Mouse (Mus musculus): ENCODE data around the gene Ano2. TPM values are rescaled to one million over a fixed set of nuclear protein-coding genes. Genes with fewer than 3 reads are reported as not detected.

The Ano2 gene
- total RNA-seq, 2 experiments from 2014 or later = not detected

DNA sequence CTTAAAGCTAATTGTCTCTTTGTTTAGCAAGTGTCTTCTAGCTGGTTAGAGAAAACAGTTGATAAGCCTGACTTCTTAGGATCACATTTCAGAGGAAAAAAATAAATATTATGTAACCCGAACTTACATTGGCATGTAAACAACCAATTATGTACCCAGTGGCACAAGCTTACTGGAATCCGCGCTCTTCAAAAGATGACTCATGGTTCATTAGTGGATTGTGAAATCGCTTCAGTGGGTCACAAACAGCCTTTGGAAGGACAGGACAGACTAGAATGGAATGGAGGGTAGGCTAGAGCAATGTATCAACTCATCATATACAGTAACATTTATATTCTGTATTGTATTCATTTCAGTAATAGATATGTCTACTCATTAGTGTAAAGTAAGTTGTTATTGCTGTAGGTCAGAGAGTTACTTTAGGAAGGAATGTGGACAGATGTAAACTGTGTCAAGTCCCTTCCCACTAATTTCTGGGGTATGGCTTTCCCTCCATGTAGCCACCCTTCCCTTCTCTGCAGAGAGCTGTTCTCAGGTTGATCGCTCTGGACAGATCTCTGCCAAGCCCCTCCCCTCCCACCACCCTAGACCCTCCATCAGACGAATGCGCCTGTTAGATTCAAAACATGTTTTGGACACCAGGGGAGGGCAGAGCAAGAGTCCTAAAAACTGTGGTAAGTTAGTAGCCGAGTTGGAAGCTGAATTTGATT lies 343.6 kb downstream of the Ano2 start:
- DNase-seq = no peak
- intact Hi-C loops (cut with DNase I) = no loop called here

DNA sequence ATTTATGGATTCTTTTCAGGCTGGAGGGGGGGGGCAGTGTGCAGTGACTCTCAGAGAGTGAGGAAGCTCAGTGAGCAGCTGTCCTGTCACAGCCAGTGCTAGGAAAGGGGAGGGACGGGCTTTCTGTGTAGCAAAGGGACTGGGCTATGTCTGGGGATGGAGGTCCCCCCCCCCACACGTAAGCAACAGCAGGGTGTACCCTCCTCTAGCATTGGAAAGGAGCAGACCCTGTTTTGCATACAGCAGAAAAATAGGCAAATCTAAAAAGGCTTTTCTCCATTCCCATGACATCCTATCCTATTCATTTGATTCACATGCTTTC lies 344.1 kb downstream of the Ano2 start:
- DNase-seq = no peak
- intact Hi-C loops (cut with DNase I) = no loop called here

DNA sequence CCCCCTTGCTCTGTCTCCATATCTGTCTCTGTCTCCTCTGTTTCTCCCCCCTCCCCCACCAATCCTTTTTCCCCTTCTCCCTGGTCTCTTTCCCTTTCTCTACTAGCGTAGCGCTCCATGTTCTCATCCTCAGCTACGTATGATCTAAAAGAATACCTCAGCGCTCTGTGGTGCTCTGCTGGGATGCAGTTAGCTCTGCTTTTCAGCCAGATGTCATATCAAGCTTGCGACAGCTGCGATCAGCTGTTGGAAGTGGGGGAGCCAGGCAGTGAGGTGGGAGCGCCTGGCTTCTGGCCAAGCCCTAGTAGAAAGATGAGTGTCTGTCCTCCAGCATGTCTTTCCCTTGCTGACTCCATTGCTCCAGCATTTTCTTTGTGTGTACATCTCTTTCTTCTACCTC lies 344.5 kb downstream of the Ano2 start:
- peak; percentile 62 to 63 for DNase-seq
- intact Hi-C loops (cut with DNase I) = no loop called here

DNA sequence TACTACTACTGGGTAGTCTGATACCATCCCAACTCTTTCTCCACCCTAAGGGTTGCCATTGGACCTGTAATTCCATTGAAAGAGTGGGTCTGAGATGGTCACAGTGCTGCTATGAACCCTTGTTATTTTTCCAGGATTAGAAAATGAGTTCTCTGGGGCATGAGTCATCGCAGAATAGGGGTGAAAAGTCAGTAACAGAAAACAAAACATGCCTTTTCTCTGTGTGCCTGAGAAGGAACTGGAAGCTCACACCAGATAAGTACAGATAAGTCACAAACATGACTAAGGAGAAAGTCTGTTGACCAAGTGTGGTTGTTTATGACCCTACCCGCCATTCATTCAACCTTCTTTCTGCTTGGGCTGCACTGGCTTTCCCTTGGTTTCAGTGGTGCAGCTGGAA lies 345.4 kb downstream of the Ano2 start:
- DNase-seq = no peak
- intact Hi-C loops (cut with DNase I) = no loop called here

DNA sequence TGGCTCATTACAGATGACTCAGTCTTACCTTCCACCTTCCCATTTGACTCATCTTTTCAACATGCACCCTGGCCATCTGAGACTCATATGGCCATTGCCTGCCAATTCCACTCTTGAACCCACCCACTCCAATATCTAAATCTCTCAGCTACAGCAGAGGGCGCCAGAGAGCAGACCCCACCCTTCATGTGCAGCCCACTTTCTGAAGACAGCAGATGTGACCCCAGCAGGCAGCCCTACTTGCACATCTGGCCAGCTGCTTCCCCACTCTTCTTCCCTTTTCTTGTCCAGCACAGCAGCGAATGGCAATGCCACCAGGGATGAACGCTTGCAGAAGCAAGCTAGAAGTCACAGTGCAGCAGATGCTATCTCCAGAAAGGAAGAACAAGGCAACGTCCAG lies 355.7 kb downstream of the Ano2 start:
- peak in 1 of 2 experiments; percentile 49 for DNase-seq
- intact Hi-C loops (cut with DNase I) = no loop called here

DNA sequence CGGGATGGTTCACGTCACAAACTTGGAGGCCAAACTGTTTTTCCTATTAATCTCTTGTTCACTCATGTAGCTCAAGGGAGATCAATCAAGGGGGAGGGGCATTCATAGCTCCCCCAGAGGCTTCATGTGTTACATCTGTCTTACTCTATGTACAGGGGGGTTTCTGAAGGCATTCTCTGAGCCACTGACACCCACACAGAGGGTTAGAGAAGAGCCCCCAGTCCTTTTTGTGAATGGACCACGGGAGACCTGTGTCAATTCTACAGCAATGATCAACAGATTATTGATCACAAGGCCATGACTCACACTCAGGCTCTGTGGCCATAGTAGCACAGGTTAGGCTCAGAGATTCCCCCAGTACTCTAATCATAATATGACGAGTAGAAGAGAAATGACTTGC lies 358.0 kb downstream of the Ano2 start:
- intact Hi-C loops (cut with DNase I) = no loop called here
- no peak for DNase-seq

DNA sequence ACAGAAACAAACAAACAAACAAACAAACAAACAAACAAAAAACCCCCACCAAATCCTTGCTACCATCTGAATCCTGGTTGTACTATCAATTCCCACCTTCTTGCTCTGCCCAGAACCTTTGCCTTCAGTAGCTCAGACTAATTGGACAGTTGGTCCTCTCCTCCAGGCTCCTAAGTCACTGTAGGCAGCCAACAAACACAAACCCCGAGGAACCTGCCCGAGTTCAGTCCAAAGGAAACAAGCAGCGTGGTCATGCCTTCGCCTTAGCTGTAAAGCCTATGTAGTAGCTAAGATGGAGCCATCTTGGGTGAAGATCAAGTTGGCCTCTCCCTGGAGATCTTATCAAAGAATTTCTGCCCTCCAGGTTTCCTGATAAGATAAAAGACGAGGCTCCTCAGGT lies 362.9 kb downstream of the Ano2 start:
- intact Hi-C loops (cut with DNase I) = no loop called here
- no peak for DNase-seq

DNA sequence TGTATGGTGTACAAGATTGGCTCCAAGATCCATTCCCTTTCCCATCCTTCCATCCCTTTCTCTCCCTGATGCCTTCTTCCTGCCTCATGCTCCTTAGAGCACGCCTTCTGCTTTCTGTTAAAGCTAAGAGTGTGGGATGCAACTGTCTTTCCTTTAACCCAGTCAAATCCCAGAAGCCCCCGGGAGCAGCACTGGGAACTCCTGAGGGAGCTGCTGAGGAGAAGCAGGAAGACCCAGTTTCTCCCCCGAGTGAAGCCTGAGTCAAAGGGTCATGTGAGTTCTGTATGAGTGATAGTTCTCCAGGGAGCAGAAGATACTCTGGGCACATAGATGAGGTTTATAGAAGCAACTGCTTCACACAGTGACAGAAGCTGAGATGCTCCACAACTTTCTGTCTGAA lies 367.5 kb downstream of the Ano2 start:
- intact Hi-C loops (cut with DNase I) = loop anchor here (5.0 kb wide), 1 partner anchor 85 kb away; no protein-coding TSS in a partner anchor
- DNase-seq = no peak

DNA sequence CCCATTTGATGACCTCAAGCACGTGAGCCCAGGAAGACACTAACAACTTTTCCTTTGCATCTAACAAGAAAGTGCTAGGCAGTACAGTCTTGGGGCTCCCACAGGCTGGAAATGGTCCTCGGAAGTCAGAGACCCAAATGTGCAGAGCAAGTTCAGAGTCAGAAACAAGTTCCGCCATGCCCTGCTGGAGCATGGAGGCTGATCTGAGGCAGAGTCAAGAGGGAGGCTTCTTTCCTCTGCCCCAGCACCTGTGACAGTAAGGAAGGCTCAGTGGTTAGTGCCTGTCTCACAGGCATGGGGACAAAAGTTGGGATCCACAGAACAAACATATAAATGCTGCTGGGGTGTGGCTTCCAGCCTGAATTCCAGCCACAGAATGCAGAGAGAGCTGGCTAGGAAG lies 390.3 kb downstream of the Ano2 start:
- intact Hi-C loops (cut with DNase I) = no loop called here
- DNase-seq = no peak

DNA sequence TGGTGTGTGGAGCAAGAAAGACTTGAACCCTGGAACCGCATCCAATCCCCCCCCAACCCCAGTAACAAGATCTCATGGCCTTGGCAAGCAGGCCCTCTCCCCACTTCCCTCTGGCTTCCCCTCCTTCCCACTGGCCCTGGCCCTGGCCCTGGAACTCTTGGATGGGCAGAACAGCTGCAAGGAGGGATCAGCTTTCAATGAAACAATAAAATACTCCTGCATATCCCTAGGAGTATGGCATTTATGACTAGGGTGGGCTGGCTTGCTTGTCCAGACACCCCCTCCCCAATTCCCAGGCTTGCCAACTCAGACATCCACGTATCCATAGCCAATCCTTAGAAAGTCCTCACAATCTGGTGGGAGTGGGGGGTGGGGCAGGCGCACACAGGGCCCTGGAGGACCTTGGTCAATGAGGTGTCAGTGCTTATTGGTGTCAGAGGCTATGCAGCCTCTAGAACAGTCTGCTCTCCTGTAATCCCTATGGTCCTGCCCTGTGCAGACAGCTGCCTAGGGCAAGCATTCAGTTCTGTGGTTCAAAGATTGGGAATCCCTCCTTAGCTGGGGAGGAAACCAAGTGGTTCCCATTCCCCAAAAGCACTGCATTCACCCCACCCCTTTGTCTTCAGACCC lies 396.2 kb downstream of the Ano2 start:
- intact Hi-C loops (cut with DNase I) = no loop called here
- DNase-seq = no peak

DNA sequence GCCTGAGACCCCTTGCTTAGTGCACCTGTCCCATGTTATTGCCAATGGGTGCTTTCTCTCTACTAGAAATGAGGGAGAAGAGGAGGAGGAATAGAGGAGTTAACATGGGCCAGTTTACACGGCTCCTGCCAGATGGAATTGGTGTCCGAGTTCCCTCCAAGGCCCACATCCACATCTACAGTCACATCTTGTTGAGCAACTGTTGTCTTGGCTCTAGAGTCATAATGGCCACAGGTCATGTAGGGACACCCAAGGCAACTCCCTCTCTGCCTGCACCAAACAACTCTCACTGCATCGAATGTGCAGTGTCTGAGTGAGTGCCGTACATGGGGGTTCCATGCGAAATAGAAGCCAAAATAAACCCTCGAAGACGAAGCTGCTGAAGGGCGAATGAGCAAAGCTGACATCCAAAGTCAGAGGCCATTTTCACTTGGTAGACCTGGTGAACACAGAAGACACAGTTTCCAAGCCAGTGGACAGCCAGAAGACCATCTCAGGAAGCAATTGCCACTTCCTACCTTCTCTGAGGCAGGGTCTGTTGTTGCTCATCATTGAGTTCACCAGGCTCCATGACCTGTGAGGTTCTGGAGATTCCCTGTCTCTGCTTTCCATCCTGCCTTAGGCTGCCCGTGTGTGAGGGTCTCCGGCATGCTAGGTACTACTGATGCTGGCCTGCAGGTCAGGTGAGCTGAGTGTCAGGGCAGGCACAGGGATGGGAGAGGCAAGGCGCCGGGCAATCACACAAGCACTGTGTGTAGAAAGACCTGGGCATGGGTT lies 398.5 kb downstream of the Ano2 start:
- DNase-seq = no peak
- intact Hi-C loops (cut with DNase I) = no loop called here

Other genes with a start within 250 kb of the Ano2 start
- 10 to 100 TPM; 54.7 to 59.2 TPM for gene Cd9, start 195.6 kb upstream of the Ano2 start, total RNA-seq (2021)
- 100 to 1,000 TPM; 107 to 114 TPM for gene Vwf, start 143.6 kb upstream of the Ano2 start, total RNA-seq (2021)

Measured in heart, postnatal 36 days (tissue).